Mouse (Mus musculus) limb, embryonic 10.5 days (tissue): Measurements from ENCODE around the gene Scrn1. TPM values are rescaled to one million over a fixed set of nuclear protein-coding genes. Genes with fewer than 3 reads are reported as not detected.

ENCODE experiments used
- DNase-seq: peaks from one replicate; pipeline ENCODE4 v3.0.0-alpha.2; 2017; ENCODE audit warnings: low spot score
- H3K27ac ChIP-seq: fragments of 300-500 bp; sonication (generic); 2 replicates; pipeline ENCODE4 v1.5.1; 2016; ENCODE audit warnings: mild to moderate bottlenecking
- H3K27me3 ChIP-seq: fragments of 300-500 bp; sonication (generic); 2 replicates; pipeline ENCODE4 v1.6.1; 2016; ENCODE audit warnings: low read depth, mild to moderate bottlenecking; ENCODE audit not compliant: poor library complexity, severe bottlenecking
- H3K36me3 ChIP-seq: fragments of 300-500 bp; sonication (generic); 2 replicates; pipeline ENCODE4 v1.6.1; 2016; ENCODE audit warnings: mild to moderate bottlenecking, moderate library complexity
- H3K4me1 ChIP-seq: fragments of 300-500 bp; sonication (generic); 2 replicates; pipeline ENCODE4 v1.6.1; 2016
- H3K4me3 ChIP-seq: fragments of 300-500 bp; sonication (generic); 2 replicates; pipeline ENCODE4 v1.5.1; 2016; ENCODE audit warnings: mild to moderate bottlenecking, moderate library complexity
- H3K9me3 ChIP-seq: fragments of 300-500 bp; sonication (generic); replicated peaks from 2 replicates; pipeline ENCODE4 v1.6.1; 2016; ENCODE audit warnings: mild to moderate bottlenecking
- WGBS: fragments of 180-500 bp; shearing (Covaris S2); methylation state at CpG from one replicate; pipeline ENCODE4 v1.1.7; 2016; 5-methylcytosine and 5-hydroxymethylcytosine counted together
- polyA plus RNA-seq: library from polyadenylated mRNA; unstranded; fragments of >200 nt; fragmentation: Nextera tagmentation; extraction: Ambion mirVana; gene quantifications from 2 replicates; pipeline ENCODE4 v1.2.1, GENCODE M21; 2016

Scrn1 gene
- polyA plus RNA-seq, 1 experiment from 2014 or later, result 7.8 TPM

DNA sequence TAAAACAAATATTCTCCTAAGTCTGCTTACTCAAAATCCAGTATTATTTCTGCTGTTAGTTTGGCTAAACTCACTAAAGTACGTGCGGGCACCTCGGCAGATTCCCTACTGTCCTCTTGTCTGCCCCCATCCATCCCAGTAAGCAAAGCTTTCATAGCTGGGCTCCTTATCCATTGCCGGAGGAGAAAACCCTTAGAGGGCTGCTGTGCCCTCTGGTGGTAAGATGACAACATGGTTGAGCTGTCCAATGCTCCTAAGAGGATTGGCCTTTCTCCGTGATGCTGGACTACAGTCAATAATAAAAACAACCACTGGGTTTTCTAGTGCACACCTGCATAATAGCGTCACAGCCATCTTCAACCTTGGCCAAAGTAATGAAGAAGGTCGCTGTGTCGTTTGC is 59.3 kb downstream of the Scrn1 start:
- Histone ChIP-seq H3K4me1 (peaks cover 23% of the 10 kb centered on the region), H3K27ac (no peak overlapping the region), H3K4me3 (no peak overlapping the region), H3K9me3 (no peaks in the 10 kb centered on the region), H3K36me3 (no peaks in the 10 kb centered on the region), H3K27me3 (no peaks in the 10 kb centered on the region)
- peak; percentile 38 for DNase-seq
- WGBS, result 46% methylated on average over 8 of the region's 8 CpGs

- no peaks in the 10 kb centered on the region for H3K9me3 ChIP-seq
- WGBS, result 83% methylated on average over 11 of the region's 11 CpGs
Observed at GRCm38 (mm10) chr6:54506318-54506717, 60.0 kb downstream of the Scrn1 start.

GRCm38 (mm10) chr6:54502661-54503115 is 63.6 kb downstream of the Scrn1 start:
- no peak for DNase-seq
- H3K4me1 ChIP-seq, result peaks cover 11% of the 10 kb centered on the region
- 75% methylated on average over 6 of the region's 6 CpGs for WGBS
- H3K9me3 ChIP-seq, result no peaks in the 10 kb centered on the region
- no peak overlapping the region for H3K4me3 ChIP-seq
- H3K36me3 ChIP-seq, result no peaks in the 10 kb centered on the region
- H3K27me3 ChIP-seq, result no peaks in the 10 kb centered on the region
- no peak overlapping the region for H3K27ac ChIP-seq

More at GRCm38 (mm10) chr6:54506318-54506717, 60.0 kb downstream of the Scrn1 start:
- Histone ChIP-seq H3K27me3 (no peaks in the 10 kb centered on the region), H3K27ac (no peak overlapping the region), H3K36me3 (no peaks in the 10 kb centered on the region), H3K4me3 (no peak overlapping the region), H3K4me1 (peaks cover 28% of the 10 kb centered on the region)
- DNase-seq, result no peak

DNA sequence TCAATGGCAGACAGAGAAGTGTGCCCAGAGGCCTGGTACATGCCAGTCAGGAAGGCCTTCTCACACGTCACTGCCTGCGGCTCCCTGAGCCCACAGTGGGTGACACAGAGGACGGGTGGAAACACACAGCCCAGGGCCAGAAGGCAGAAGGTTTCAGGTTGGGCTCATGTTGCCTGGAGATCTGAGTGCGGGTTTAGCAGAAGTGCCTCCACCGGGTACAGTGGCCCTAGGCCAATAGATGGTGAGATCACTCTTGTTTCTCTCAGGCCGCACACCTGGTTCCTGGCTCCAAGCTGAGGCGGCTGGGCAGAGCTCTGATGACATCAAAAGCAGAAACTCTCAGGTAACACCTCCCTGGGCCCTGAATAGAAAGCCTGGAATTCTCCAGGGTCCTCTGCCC is 70.1 kb downstream of the Scrn1 start:
- H3K9me3 ChIP-seq, result no peaks in the 10 kb centered on the region
- H3K27ac ChIP-seq, result no peak overlapping the region
- WGBS, result 82% methylated on average over 7 of the region's 7 CpGs
- no peaks in the 10 kb centered on the region for H3K27me3 ChIP-seq
- no peak for DNase-seq
- peaks cover 1% of the 10 kb centered on the region for H3K4me1 ChIP-seq
- H3K36me3 ChIP-seq, result no peaks in the 10 kb centered on the region
- H3K4me3 ChIP-seq, result no peak overlapping the region

GRCm38 (mm10) chr6:54494612-54495398 is 71.5 kb downstream of the Scrn1 start:
- Histone ChIP-seq H3K36me3 (no peaks in the 10 kb centered on the region), H3K4me1 (peaks cover 8% of the 10 kb centered on the region), H3K9me3 (no peaks in the 10 kb centered on the region), H3K27me3 (no peaks in the 10 kb centered on the region), H3K4me3 (no peak overlapping the region), H3K27ac (no peak overlapping the region)
- 82% methylated on average over 11 of the region's 11 CpGs for WGBS
- no peak for DNase-seq

DNA sequence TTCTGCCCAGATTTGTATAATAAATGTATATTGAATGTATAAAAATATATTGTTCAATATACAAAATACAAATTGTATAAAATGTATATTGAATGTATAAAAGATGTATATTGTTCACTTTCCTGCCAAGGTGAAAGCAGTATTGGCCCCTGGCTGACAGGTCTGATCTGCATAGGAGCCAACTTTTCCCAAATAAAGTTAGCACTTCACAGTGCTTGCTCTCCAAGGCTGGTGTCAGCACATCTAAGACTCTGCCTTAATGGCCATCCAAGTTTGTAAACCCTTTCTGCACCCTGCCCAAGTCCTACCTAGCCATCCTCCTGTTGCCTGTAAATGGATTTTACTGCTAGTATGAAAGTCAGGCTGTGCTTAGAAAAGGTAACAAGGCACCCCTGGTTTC is 72.2 kb downstream of the Scrn1 start:
- H3K4me3 ChIP-seq, result no peak overlapping the region
- no peaks in the 10 kb centered on the region for H3K36me3 ChIP-seq
- H3K27me3 ChIP-seq, result no peaks in the 10 kb centered on the region
- no peaks in the 10 kb centered on the region for H3K9me3 ChIP-seq
- no peak for DNase-seq
- H3K4me1 ChIP-seq, result peaks cover 8% of the 10 kb centered on the region
- H3K27ac ChIP-seq, result no peak overlapping the region

- WGBS, result 31% methylated on average over 7 of the region's 7 CpGs
- no peak overlapping the region for H3K27ac ChIP-seq
Observed at GRCm38 (mm10) chr6:54491074-54491473, 75.2 kb downstream of the Scrn1 start.

GRCm38 (mm10) chr6:54485973-54486569 is 80.2 kb downstream of the Scrn1 start:
- H3K4me3 ChIP-seq, result peak overlapping the region; percentile 56
- no peak for DNase-seq
- H3K36me3 ChIP-seq, result no peaks in the 10 kb centered on the region
- H3K27me3 ChIP-seq, result peaks cover 45% of the 10 kb centered on the region
- 20% methylated on average over 6 of the region's 6 CpGs for whole genome bisulfite sequencing
- H3K9me3 ChIP-seq, result no peaks in the 10 kb centered on the region
- H3K4me1 ChIP-seq, result peaks cover 34% of the 10 kb centered on the region
- H3K27ac ChIP-seq, result peak overlapping the region; percentile 3; the same call in 1 of the 2 replicates

More at GRCm38 (mm10) chr6:54491074-54491473, 75.2 kb downstream of the Scrn1 start:
- Histone ChIP-seq H3K9me3 (no peaks in the 10 kb centered on the region), H3K27me3 (peaks cover 15% of the 10 kb centered on the region), H3K4me1 (peaks cover 19% of the 10 kb centered on the region), H3K36me3 (no peaks in the 10 kb centered on the region), H3K4me3 (no peak overlapping the region)
- DNase-seq, result no peak

DNA sequence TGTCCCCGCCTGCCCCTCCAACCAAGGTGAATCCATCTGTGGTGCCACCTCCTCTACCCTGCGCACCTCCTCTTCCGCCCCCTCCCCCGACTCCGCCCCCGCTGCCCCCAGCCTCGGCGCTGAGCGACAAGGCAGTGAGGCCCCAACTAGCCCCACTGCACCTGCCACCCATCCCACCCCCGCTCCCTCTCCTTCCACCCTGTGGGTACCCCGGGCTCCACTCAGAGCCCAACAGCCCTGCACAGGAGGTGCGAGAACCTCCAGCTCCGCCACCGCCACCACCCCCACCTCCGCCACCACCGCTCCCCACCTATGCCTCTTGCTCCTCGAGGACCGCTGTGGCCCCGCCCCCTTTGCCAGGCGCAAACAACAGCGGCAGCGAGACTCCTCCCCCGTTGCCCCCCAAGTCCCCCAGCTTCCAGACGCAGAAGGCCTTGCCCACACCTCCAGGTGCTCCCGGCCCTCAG is 80.8 kb downstream of the Scrn1 start:
- Histone ChIP-seq H3K27ac (peak overlapping the region; percentile 71), H3K27me3 (peaks cover 45% of the 10 kb centered on the region), H3K4me1 (peaks cover 28% of the 10 kb centered on the region), H3K9me3 (no peaks in the 10 kb centered on the region), H3K36me3 (no peaks in the 10 kb centered on the region), H3K4me3 (peak overlapping the region; percentile 56)
- peak; percentile 54 for DNase-seq
- 2% methylated on average over 25 of the region's 25 CpGs for WGBS

DNA sequence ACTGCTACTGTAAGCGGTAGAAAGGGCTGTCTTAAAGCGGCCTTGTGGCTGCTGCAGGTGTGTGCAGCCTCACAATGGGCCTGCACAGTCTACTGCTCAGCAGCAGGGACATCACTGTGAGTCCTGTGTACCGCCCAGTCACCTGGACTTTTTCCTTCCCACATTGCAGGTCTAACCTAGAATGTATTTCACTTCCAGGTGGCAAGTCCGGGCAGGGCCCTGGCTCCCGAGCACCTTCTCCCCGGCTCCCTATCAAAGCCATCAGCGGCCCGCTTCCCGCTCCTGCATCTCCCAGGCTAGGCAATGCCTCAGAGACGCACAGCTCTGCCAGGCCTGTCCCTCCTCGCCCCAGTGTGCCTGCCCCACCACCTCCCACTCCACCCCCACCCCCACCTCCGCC is 81.3 kb downstream of the Scrn1 start:
- Histone ChIP-seq H3K36me3 (no peaks in the 10 kb centered on the region), H3K4me1 (peaks cover 28% of the 10 kb centered on the region), H3K27ac (peak overlapping the region; percentile 71), H3K4me3 (peak overlapping the region; percentile 56), H3K27me3 (peaks cover 45% of the 10 kb centered on the region), H3K9me3 (no peaks in the 10 kb centered on the region)
- DNase-seq, result peak; percentile 50
- 12% methylated on average over 12 of the region's 12 CpGs for WGBS

GRCm38 (mm10) chr6:54481390-54482112 is 84.7 kb downstream of the Scrn1 start:
- Histone ChIP-seq H3K36me3 (no peaks in the 10 kb centered on the region), H3K4me3 (no peak overlapping the region), H3K27ac (no peak overlapping the region), H3K9me3 (no peaks in the 10 kb centered on the region), H3K4me1 (peaks cover 27% of the 10 kb centered on the region), H3K27me3 (peaks cover 35% of the 10 kb centered on the region)
- 87% methylated on average over 15 of the region's 15 CpGs for WGBS
- DNase-seq, result no peak

DNA sequence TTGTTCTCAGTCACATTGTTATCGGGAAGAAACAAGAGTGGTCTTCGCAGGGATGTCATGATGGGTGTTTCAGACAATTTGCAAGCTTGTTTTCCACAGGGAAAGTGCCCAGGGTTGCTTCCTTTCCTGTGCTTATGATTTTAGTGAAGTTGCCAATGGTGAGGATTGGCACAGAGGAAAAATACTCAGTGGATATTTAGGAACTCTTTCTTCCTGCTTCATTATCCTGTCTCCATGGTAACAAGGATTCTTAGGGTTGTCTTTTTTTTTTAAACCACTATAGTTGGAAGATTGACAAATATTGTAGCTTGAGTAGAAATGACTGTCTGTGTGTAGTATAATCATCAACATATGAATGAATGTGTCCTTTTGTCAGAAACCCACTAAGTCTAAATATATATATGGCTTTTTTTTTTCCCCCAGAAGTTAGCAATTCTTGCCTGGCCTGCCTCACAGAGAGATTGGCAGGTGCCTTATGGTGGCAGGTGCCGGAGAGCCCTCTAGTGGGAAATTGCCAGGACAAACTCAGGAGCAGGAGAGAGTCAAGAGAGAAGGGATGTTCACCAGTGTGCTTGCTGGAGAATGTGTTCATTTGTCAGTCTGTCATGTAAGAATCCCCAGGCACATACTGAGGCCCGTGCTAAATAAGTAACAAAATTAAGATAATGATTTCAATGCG is 87.5 kb downstream of the Scrn1 start:
- Histone ChIP-seq H3K27me3 (peaks cover 9% of the 10 kb centered on the region; the same call in 1 of the 2 replicates), H3K36me3 (no peaks in the 10 kb centered on the region), H3K9me3 (no peaks in the 10 kb centered on the region), H3K27ac (no peak overlapping the region), H3K4me3 (no peak overlapping the region), H3K4me1 (peaks cover 13% of the 10 kb centered on the region; the same call in 1 of the 2 replicates)
- 70% methylated on average over 5 of the region's 5 CpGs for WGBS
- DNase-seq, result no peak
